Mouse (Mus musculus) MEL (cell line): ENCODE data around the gene Tmppe. TPM values are rescaled to one million over a fixed set of nuclear protein-coding genes. Genes with fewer than 3 reads are reported as not detected.

ENCODE experiments used
- DNase-seq: peaks from one replicate; pipeline ENCODE4 v3.0.0; 2011; ENCODE audit warnings: low read depth, low spot score
- H3K27ac ChIP-seq: 2 replicates; pipeline ENCODE4 v1.5.1; 2012; ENCODE audit warnings: low read depth, mild to moderate bottlenecking, control low read depth, low read length, moderate library complexity; ENCODE audit not compliant: control insufficient read depth
- H3K27me3 ChIP-seq, 2 experiments: fragments of 150-350 bp in 1 of 2; sonication (generic) in 1 of 2; 2 replicates each; pipeline ENCODE4 v1.6.1; 2012; ENCODE audit warnings: low read length in 2 of 2, mild to moderate bottlenecking in 2 of 2, improper control_type of control experiment in 1 of 2, moderate library complexity in 1 of 2; ENCODE audit not compliant: insufficient read depth in 2 of 2, control insufficient read depth in 1 of 2
- H3K36me3 ChIP-seq, 2 experiments: 2 replicates each; pipeline ENCODE4 v1.6.1; 2012 to 2014; ENCODE audit warnings: low read length in 2 of 2, improper control_type of control experiment in 1 of 2, inconsistent platforms in 1 of 2, mild to moderate bottlenecking in 1 of 2; ENCODE audit not compliant: insufficient read depth in 2 of 2, control insufficient read depth in 1 of 2
- H3K4me1 ChIP-seq, 2 experiments: fragments of 150-350 bp in 1 of 2; sonication (generic) in 1 of 2; 2 replicates each; pipeline ENCODE4 v1.6.1; 2012; ENCODE audit warnings: low read length in 2 of 2, improper control_type of control experiment in 1 of 2, mild to moderate bottlenecking in 1 of 2; ENCODE audit not compliant: insufficient read depth in 2 of 2, control insufficient read depth in 1 of 2
- H3K4me3 ChIP-seq, 2 experiments: fragments of 150-350 bp in 1 of 2; sonication (generic) in 1 of 2; 2 replicates each; pipeline ENCODE4 v1.5.1; 2012; ENCODE audit warnings: low read depth in 2 of 2, low read length in 2 of 2, mild to moderate bottlenecking in 2 of 2, moderate library complexity in 2 of 2, control low read depth in 1 of 2, improper control_type of control experiment in 1 of 2; ENCODE audit not compliant: control insufficient read depth in 1 of 2, insufficient read depth in 1 of 2
- H3K79me2 ChIP-seq: 2 replicates; pipeline ENCODE4 v1.6.1; 2012; ENCODE audit warnings: mild to moderate bottlenecking, low read length, moderate library complexity; ENCODE audit not compliant: control insufficient read depth, poor library complexity, insufficient read depth
- H3K9ac ChIP-seq: 2 replicates; pipeline ENCODE4 v1.6.1; 2012; ENCODE audit warnings: low read depth, mild to moderate bottlenecking, control low read depth, low read length, moderate library complexity; ENCODE audit not compliant: control insufficient read depth, poor library complexity, severe bottlenecking
- H3K9me3 ChIP-seq: fragments of 150-350 bp; sonication (generic); replicated peaks from 2 replicates; pipeline ENCODE4 v1.6.1; 2012; ENCODE audit warnings: mild to moderate bottlenecking, low read length, improper control_type of control experiment, moderate library complexity; ENCODE audit not compliant: insufficient read depth
- CHD2 ChIP-seq: IDR thresholded peaks from 2 replicates; pipeline ENCODE4 v1.6.1; 2011; ENCODE audit warnings: low read length, improper control_type of control experiment
- CTCF ChIP-seq, 3 experiments: IDR thresholded peaks in 2 of 3; conservative IDR thresholded peaks in 1 of 3; 2 replicates each; pipeline ENCODE4 v1.5.1; 2011 to 2012; ENCODE audit warnings: low read length in 3 of 3, low read depth in 2 of 3, mild to moderate bottlenecking in 2 of 3, improper control_type of control experiment in 1 of 3, inconsistent platforms in 1 of 3, mixed read lengths in 1 of 3, moderate library complexity in 1 of 3; ENCODE audit not compliant: control insufficient read depth in 1 of 3, insufficient read depth in 1 of 3, poor library complexity in 1 of 3, severe bottlenecking in 1 of 3
- GABPA ChIP-seq: IDR thresholded peaks from 2 replicates; pipeline ENCODE4 v1.6.1; 2012; ENCODE audit warnings: low read depth, mild to moderate bottlenecking, inconsistent platforms, low read length, improper control_type of control experiment, moderate library complexity
- GATA1 ChIP-seq: IDR thresholded peaks from 2 replicates; pipeline ENCODE4 v1.6.1; 2011; ENCODE audit warnings: low read depth, low read length, improper control_type of control experiment
- MAX ChIP-seq: IDR thresholded peaks from 2 replicates; pipeline ENCODE4 v1.6.1; 2011; ENCODE audit warnings: low read length, improper control_type of control experiment
- MXI1 ChIP-seq: IDR thresholded peaks from 2 replicates; pipeline ENCODE4 v1.6.1; 2011; ENCODE audit warnings: mild to moderate bottlenecking, low read depth, low read length, improper control_type of control experiment
- MYB ChIP-seq: IDR thresholded peaks from 2 replicates; pipeline ENCODE4 v1.6.1; 2011; ENCODE audit warnings: mild to moderate bottlenecking, low read depth, low read length, improper control_type of control experiment
- MYC ChIP-seq: IDR thresholded peaks from 2 replicates; pipeline ENCODE4 v1.6.1; 2011; ENCODE audit warnings: low read depth, mild to moderate bottlenecking, low read length, improper control_type of control experiment, moderate library complexity
- NRF1 ChIP-seq: IDR thresholded peaks from 2 replicates; pipeline ENCODE4 v1.6.1; 2014; ENCODE audit warnings: low read depth, mild to moderate bottlenecking, inconsistent platforms, low read length, improper control_type of control experiment, moderate library complexity; ENCODE audit not compliant: poor library complexity, insufficient read depth, severe bottlenecking
- POLR2A ChIP-seq, 2 experiments: IDR thresholded peaks; 2 replicates each; pipeline ENCODE4 v1.6.1; 2011 to 2012; ENCODE audit warnings: low read length in 2 of 2, mild to moderate bottlenecking in 2 of 2, control low read depth in 1 of 2, improper control_type of control experiment in 1 of 2, low read depth in 1 of 2, moderate library complexity in 1 of 2; ENCODE audit not compliant: control insufficient read depth in 1 of 2, insufficient read depth in 1 of 2, poor library complexity in 1 of 2
- POLR2AphosphoS2 ChIP-seq: IDR thresholded peaks from 2 replicates; pipeline ENCODE4 v1.6.1; 2011; ENCODE audit warnings: low read length, improper control_type of control experiment
- POLR2AphosphoS5 ChIP-seq: IDR thresholded peaks from 2 replicates; pipeline ENCODE4 v1.6.1; 2012; ENCODE audit warnings: low read depth, borderline replicate concordance, mild to moderate bottlenecking, inconsistent platforms, low read length, moderate library complexity, mixed read lengths
- RAD21 ChIP-seq: IDR thresholded peaks from 2 replicates; pipeline ENCODE4 v1.6.1; 2011; ENCODE audit warnings: mild to moderate bottlenecking, low read depth, low read length, improper control_type of control experiment
- RCOR1 ChIP-seq: IDR thresholded peaks from 2 replicates; pipeline ENCODE4 v1.6.1; 2012; ENCODE audit warnings: low read depth, mild to moderate bottlenecking, inconsistent platforms, low read length, improper control_type of control experiment
- TCF12 ChIP-seq: IDR thresholded peaks from 2 replicates; pipeline ENCODE4 v1.6.1; 2014; ENCODE audit warnings: low read depth, mild to moderate bottlenecking, inconsistent platforms, low read length, improper control_type of control experiment, moderate library complexity
- USF2 ChIP-seq, 2 experiments: IDR thresholded peaks; 2 replicates each; pipeline ENCODE4 v1.6.1; 2011 to 2012; ENCODE audit warnings: improper control_type of control experiment in 2 of 2, low read length in 2 of 2, borderline replicate concordance in 1 of 2, inconsistent platforms in 1 of 2, low read depth in 1 of 2, mild to moderate bottlenecking in 1 of 2; ENCODE audit not compliant: insufficient read depth in 1 of 2
- ZKSCAN1 ChIP-seq: IDR thresholded peaks from 2 replicates; pipeline ENCODE4 v1.6.1; 2012; ENCODE audit warnings: low read depth, mild to moderate bottlenecking, inconsistent platforms, low read length, improper control_type of control experiment, moderate library complexity
- ZMIZ1 ChIP-seq: IDR thresholded peaks from 2 replicates; pipeline ENCODE4 v1.6.1; 2012; ENCODE audit warnings: low read depth, mild to moderate bottlenecking, inconsistent platforms, low read length, improper control_type of control experiment, moderate library complexity
- polyA plus RNA-seq, 2 experiments: library from polyadenylated mRNA; stranded (reverse) in 1 of 2; unstranded in 1 of 2; fragments of >175 nt in 1 of 2; fragments of >200 nt in 1 of 2; gene quantifications; 2 replicates each; pipeline versions ENCODE4 v1.2.1 to v1.2.4; 2012; ENCODE audit warnings: low replicate concordance in 2 of 2, low read depth in 1 of 2; ENCODE audit not compliant: insufficient read length in 2 of 2, insufficient read depth in 1 of 2, missing spikeins in 1 of 2
- total RNA-seq: library from RNA; depleted of rRNA; stranded (reverse); fragments of 300-350 nt; gene quantifications from 2 replicates; pipeline ENCODE4 v1.2.3, GENCODE M21; 2012

The Tmppe gene
- total and polyA plus RNA-seq, 3 experiments = 7.5 to 9.2 TPM; not detected in 1

DNA sequence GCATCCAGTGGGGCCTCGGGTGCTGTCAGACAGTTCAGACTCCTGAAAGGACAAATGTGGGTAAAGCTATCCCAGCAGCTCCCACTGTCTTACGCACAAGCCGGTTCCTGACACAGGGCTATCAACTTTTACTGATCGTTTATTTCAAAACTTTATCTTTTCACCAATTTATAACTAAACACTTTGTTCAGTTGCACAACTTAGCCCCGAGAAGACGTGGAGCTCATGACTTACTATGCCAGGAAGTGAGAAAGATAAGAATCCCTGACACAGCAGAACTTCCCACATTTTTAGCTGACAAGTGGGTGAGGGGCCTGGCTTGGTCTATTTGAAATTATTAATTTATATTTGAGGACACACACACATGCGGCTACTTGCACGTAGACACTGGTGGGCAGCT, 6.2 kb upstream of the Tmppe start (continued):
- no peak for TF ChIP-seq RAD21
- TF ChIP-seq, all 39 proteins: peak for 11

DNA sequence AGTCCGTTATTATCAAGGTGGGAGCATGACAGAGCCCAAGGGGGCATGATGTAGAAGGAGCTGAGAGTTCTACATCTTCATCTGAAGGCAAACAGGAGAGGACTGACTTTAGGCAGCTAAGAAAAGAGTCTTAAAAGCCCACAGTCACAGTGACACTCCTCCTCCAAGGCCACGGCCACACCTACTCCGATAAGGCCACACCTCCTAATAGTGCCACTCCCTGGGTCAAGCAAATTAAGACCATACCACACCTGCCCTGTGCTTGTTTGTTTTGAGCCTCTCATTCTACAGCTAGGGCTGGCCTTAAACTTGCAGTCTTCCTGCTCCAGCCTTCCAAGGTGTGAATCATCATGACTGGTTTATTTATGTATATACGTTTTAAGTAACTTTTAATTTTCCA, 5.6 kb upstream of the Tmppe start:
- peaks cover 0 to 19% of the 10 kb centered on the region in 2 experiments; a peak in 2 of 4 replicates for H3K36me3 ChIP-seq
- DNase-seq = peak; percentile 52

DNA sequence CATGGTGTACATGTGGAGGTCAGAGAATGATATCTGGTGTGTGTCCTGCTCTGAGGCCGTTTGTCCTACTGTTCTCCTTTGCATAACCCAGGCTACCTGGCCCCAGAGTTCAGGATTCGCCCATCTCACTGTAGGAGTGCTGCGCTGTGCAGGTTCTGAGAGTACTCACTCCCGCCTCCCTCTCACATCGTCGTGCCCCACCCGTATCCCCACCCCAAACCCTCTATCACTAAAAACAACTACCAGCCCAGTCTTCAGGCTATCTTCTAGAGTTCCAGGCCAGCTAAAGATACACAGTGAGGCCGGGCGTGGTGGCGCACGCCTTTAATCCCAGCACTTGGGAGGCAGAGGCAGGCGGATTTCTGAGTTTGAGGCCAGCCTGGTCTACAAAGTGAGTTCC, 1.2 kb upstream of the Tmppe start:
- H3K27me3 ChIP-seq = no peaks in the 10 kb centered on the region
- H3K9me3 ChIP-seq = no peaks in the 10 kb centered on the region
- H3K79me2 ChIP-seq = peaks cover 27% of the 10 kb centered on the region
- no peak overlapping the region for H3K4me3 ChIP-seq
- H3K9ac ChIP-seq = no peak overlapping the region
- no peak overlapping the region for H3K27ac ChIP-seq
- H3K36me3 ChIP-seq = peaks cover 0 to 20% of the 10 kb centered on the region in 2 experiments; a peak in 2 of 4 replicates
- no peak for TF ChIP-seq ZMIZ1
- TF ChIP-seq GABPA = no peak
- no peak for TF ChIP-seq GATA1
- TF ChIP-seq POLR2AphosphoS2 = no peak
- TF ChIP-seq RCOR1 = no peak
- no peak for TF ChIP-seq POLR2AphosphoS5
- TF ChIP-seq ZKSCAN1 = no peak
- TF ChIP-seq RAD21 = no peak
- no peak for TF ChIP-seq TCF12
- TF ChIP-seq CTCF (IDR thresholded peaks at IDR 0.05 in 2 of 3, conservative IDR thresholded peaks at IDR 0.05 in 1 of 3; ENCODE audit: control insufficient read depth in 1 of 3, insufficient read depth in 1 of 3, low read depth in 2 of 3, low read length in 3 of 3, poor library complexity in 1 of 3, severe bottlenecking in 1 of 3) = no peak
- TF ChIP-seq MAX = no peak
- no peak for TF ChIP-seq MXI1
- TF ChIP-seq MYB = no peak
- TF ChIP-seq CHD2 = no peak
- no peak for TF ChIP-seq USF2 (IDR thresholded peaks at IDR 0.05; ENCODE audit: borderline replicate concordance in 1 of 2, insufficient read depth in 1 of 2, low read depth in 1 of 2, low read length in 2 of 2)
- TF ChIP-seq NRF1 = no peak
- peaks cover 10 to 22% of the 10 kb centered on the region in 2 experiments for H3K4me1 ChIP-seq
- no peak for DNase-seq

More for the DNA sequence above, 5.6 kb upstream of the Tmppe start:
- peak in 1 of 2 experiments; percentile 33; a peak in 1 of 4 replicates for TF ChIP-seq POLR2A (IDR thresholded peaks at IDR 0.05; ENCODE audit: control insufficient read depth in 1 of 2, insufficient read depth in 1 of 2, low read depth in 1 of 2, low read length in 2 of 2, poor library complexity in 1 of 2)
- TF ChIP-seq MYC = no peak
- 0 out of 2 replicates have a peak, but pooled peaks have one; percentile 20 for TF ChIP-seq ZMIZ1
- no peak overlapping the region for H3K27ac ChIP-seq
- no peaks in the 10 kb centered on the region for H3K27me3 ChIP-seq
- H3K9ac ChIP-seq = no peak overlapping the region
- peaks cover 11 to 21% of the 10 kb centered on the region in 2 experiments for H3K4me1 ChIP-seq
- no peaks in the 10 kb centered on the region for H3K9me3 ChIP-seq
- H3K4me3 ChIP-seq = no peak overlapping the region
- peaks cover 2% of the 10 kb centered on the region; the same call in 1 of the 2 replicates for H3K79me2 ChIP-seq
